Mouse (Mus musculus) granulocyte monocyte progenitor cell, adult 5-6 weeks (primary cell): ENCODE data around the gene Fsd2. TPM values are rescaled to one million over a fixed set of nuclear protein-coding genes. Genes with fewer than 3 reads are reported as not detected.

ENCODE experiments used
- ATAC-seq: replicated peaks from 2 replicates; pipeline ENCODE4 v1.8.0; 2016; ENCODE audit warnings: mild to moderate bottlenecking, moderate TSS enrichment, inconsistent platforms; ENCODE audit not compliant: poor library complexity, severe bottlenecking
- total RNA-seq, 2 experiments: library from RNA; stranded (forward) in 1 of 2; stranded (reverse) in 1 of 2; fragments of 200-712, 200-1000 nt in 1 of 2; fragments of >200 nt in 1 of 2; fragmentation: Nextera tagmentation in 1 of 2; gene quantifications; 2 replicates each; pipeline ENCODE4 v1.2.3; 2014 to 2017

Fsd2 gene
- total RNA-seq, 2 experiments from 2014 or later, result 0.41 TPM; not detected in 1

GRCm38 (mm10) chr7:81554369-81554768 is 12.4 kb downstream of the Fsd2 start:
- peak; percentile 70 for ATAC-seq

- no peak for ATAC-seq
Observed at GRCm38 (mm10) chr7:81553589-81553988, 13.2 kb downstream of the Fsd2 start.

- peak; percentile 33 for ATAC-seq
Observed at GRCm38 (mm10) chr7:81548864-81549263, 17.9 kb downstream of the Fsd2 start.

- ATAC-seq, result no peak
Observed at GRCm38 (mm10) chr7:81542934-81543333, 23.8 kb downstream of the Fsd2 start.

GRCm38 (mm10) chr7:81541924-81542524 is 24.7 kb downstream of the Fsd2 start:
- ATAC-seq, result no peak

- no peak for ATAC-seq
Observed at GRCm38 (mm10) chr7:81540999-81541398, 25.7 kb downstream of the Fsd2 start.

- ATAC-seq, result no peak
Observed at GRCm38 (mm10) chr7:81539565-81539964, 27.2 kb downstream of the Fsd2 start.

GRCm38 (mm10) chr7:81538070-81538675 is 28.6 kb downstream of the Fsd2 start:
- peak; percentile 46; the same call in 1 of the 2 replicates for ATAC-seq

- ATAC-seq, result no peak
Observed at GRCm38 (mm10) chr7:81536478-81536877, 30.3 kb downstream of the Fsd2 start.

GRCm38 (mm10) chr7:81531462-81531861 is 35.3 kb downstream of the Fsd2 start:
- ATAC-seq, result no peak

GRCm38 (mm10) chr7:81528918-81529317 is 37.8 kb downstream of the Fsd2 start:
- peak; percentile 63 for ATAC-seq

- peak; percentile 20 for ATAC-seq
Observed at GRCm38 (mm10) chr7:81523663-81524017, 43.1 kb downstream of the Fsd2 start.

GRCm38 (mm10) chr7:81523008-81523662 is 43.6 kb downstream of the Fsd2 start:
- ATAC-seq, result peak; percentile 97

GRCm38 (mm10) chr7:81516154-81517030 is 50.4 kb downstream of the Fsd2 start:
- no peak for ATAC-seq

GRCm38 (mm10) chr7:81514906-81515590 is 51.7 kb downstream of the Fsd2 start:
- ATAC-seq, result no peak

GRCm38 (mm10) chr7:81501050-81501449 is 65.7 kb downstream of the Fsd2 start:
- ATAC-seq, result no peak

- ATAC-seq, result no peak
Observed at GRCm38 (mm10) chr7:81498181-81498580, 68.6 kb downstream of the Fsd2 start, which contains the start of gene BC048679. TSS of gene BC048679 (minus strand) at chr7:81498281.

- no peak for ATAC-seq
Observed at GRCm38 (mm10) chr7:81497171-81497570, 69.6 kb downstream of the Fsd2 start.

GRCm38 (mm10) chr7:81493331-81494021 is 73.3 kb downstream of the Fsd2 start, which contains the start of gene Ap3b2:
TSS of gene Ap3b2 (minus strand) at chr7:81493925.
- ATAC-seq, result peak; percentile 93
